Mouse (Mus musculus) liver, embryonic 15.5 days (tissue): ENCODE measurements around the gene Rgl2. TPM values are rescaled to one million over a fixed set of nuclear protein-coding genes. Genes with fewer than 3 reads are reported as not detected.
A peak's percentile ranks its signal among the peaks of the same experiment; 100 is the strongest.
"Not testable (repeated sequence)": the region's sequence is repeated elsewhere in the genome, so short reads cannot be mapped to it uniquely, and the experiment has no call there.

Source experiments
- ATAC-seq: fragments of 200-750 bp; cut with Nextera tagmentation; 2 replicates; pipeline ENCODE4 v1.8.0; 2017; ENCODE audit warnings: moderate number of reproducible peaks, mild to moderate bottlenecking, moderate library complexity; ENCODE audit not compliant: insufficient read depth
- H3K27ac ChIP-seq: fragments of 300-500 bp; sonication (generic); replicated peaks from 2 replicates; pipeline ENCODE4 v1.5.1; 2015; ENCODE audit warnings: mild to moderate bottlenecking, inconsistent platforms
- H3K27me3 ChIP-seq: fragments of 300-500 bp; sonication (generic); 2 replicates; pipeline ENCODE4 v1.6.1; 2015; ENCODE audit warnings: mild to moderate bottlenecking, inconsistent platforms
- H3K36me3 ChIP-seq: fragments of 300-500 bp; sonication (generic); replicated peaks from 2 replicates; pipeline ENCODE4 v1.6.1; 2015; ENCODE audit warnings: moderate library complexity, mild to moderate bottlenecking, inconsistent platforms
- H3K4me1 ChIP-seq: fragments of 300-500 bp; sonication (generic); replicated peaks from 2 replicates; pipeline ENCODE4 v1.6.1; 2015; ENCODE audit warnings: inconsistent platforms
- H3K4me2 ChIP-seq: fragments of 300-500 bp; sonication (generic); 2 replicates; pipeline ENCODE4 v1.6.1; 2015; ENCODE audit warnings: moderate library complexity, mild to moderate bottlenecking, inconsistent platforms
- H3K4me3 ChIP-seq: fragments of 300-500 bp; sonication (generic); replicated peaks from 2 replicates; pipeline ENCODE4 v1.5.1; 2015; ENCODE audit warnings: mild to moderate bottlenecking, inconsistent platforms
- H3K9ac ChIP-seq: fragments of 300-500 bp; sonication (generic); 2 replicates; pipeline ENCODE4 v1.6.1; 2015; ENCODE audit warnings: moderate library complexity, mild to moderate bottlenecking, inconsistent platforms
- H3K9me3 ChIP-seq: fragments of 300-500 bp; sonication (generic); replicated peaks from 2 replicates; pipeline ENCODE4 v1.6.1; 2016; ENCODE audit warnings: inconsistent platforms
- whole genome bisulfite sequencing: fragments of 180-500 bp; shearing (Covaris S2); methylation state at CpG from one replicate; pipeline ENCODE4 v1.1.7; 2015; ENCODE audit warnings: mixed read lengths; ENCODE audit not compliant: insufficient replicate concordance; 5-methylcytosine and 5-hydroxymethylcytosine counted together
- polyA plus RNA-seq: library from polyadenylated mRNA; unstranded; fragments of >200 nt; fragmentation: Nextera tagmentation; extraction: Ambion mirVana; gene quantifications from 2 replicates; pipeline ENCODE4 v1.2.1, GENCODE M21; 2015

The Rgl2 gene
- polyA plus RNA-seq, 1 experiment from 2014 or later: 8.2 TPM

DNA sequence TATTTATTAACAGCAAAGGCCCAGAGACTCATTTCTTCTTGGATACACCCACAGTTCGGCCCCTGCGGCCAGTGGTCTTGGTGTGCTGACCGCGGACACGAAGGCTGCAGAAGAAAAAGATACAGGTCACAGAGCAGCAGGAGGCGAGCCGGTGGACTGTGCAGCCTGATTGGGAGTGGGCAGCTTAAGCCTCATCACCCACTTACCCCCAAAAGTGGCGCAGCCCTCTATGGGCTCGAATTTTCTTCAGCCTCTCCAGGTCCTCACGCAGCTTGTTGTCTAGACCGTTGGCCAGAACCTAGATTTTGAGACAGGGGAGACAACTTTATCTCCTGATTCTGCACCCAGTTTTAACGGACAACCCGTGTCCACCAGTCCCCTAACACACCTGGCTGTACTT lies 22.7 kb downstream of the Rgl2 start:
- H3K9ac ChIP-seq: peak overlapping the region; percentile 53; the same call in 1 of the 2 replicates
- peaks cover 71% of the 10 kb centered on the region for H3K4me1 ChIP-seq
- not testable (repeated sequence) for H3K27me3 ChIP-seq, ATAC-seq, H3K9me3 ChIP-seq
- peak overlapping the region; percentile 90 for H3K27ac ChIP-seq
- H3K4me2 ChIP-seq: peak overlapping the region; percentile 96
- H3K36me3 ChIP-seq: peaks cover 53% of the 10 kb centered on the region
- 64% methylated on average over 13 of the region's 13 CpGs for WGBS
- H3K4me3 ChIP-seq: peak overlapping the region; percentile 81

GRCm38 (mm10) chr17:33952879-33953278 lies 23.5 kb downstream of the Rgl2 start:
- peak overlapping the region; percentile 87 for H3K27ac ChIP-seq
- 66% methylated on average over 4 of the region's 4 CpGs for WGBS
- H3K9ac ChIP-seq: peak overlapping the region; percentile 89
- peak overlapping the region; percentile 96 for H3K4me2 ChIP-seq
- no peak for ATAC-seq
- H3K4me1 ChIP-seq: peaks cover 79% of the 10 kb centered on the region
- H3K36me3 ChIP-seq: peaks cover 55% of the 10 kb centered on the region
- peak overlapping the region; percentile 81 for H3K4me3 ChIP-seq
- no peaks in the 10 kb centered on the region for H3K27me3 ChIP-seq
- no peaks in the 10 kb centered on the region for H3K9me3 ChIP-seq

DNA sequence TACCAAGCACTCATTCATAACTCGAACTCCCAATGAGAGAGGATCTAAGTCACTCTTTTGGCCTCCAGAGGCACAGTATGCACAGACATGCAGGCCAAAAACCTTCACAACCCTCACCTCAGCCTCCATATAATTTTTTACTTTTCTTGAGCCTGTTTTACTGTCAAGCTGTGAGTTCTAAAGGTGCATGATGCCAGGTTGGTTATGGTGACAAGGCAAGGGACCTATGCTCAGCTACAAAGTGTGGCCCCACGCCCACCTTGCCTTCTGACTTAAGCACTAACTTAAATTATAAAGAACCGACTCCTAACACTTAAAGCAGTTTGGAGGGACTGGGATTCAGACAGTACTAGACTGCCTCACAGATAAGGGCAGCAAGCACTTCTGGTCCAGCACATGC lies 24.0 kb downstream of the Rgl2 start:
- Histone ChIP-seq H3K4me1 (peaks cover 75% of the 10 kb centered on the region), H3K9ac (peak overlapping the region; percentile 89), H3K4me3 (peak overlapping the region; percentile 81), H3K27me3 (no peaks in the 10 kb centered on the region), H3K9me3 (no peaks in the 10 kb centered on the region), H3K4me2 (peak overlapping the region; percentile 96), H3K27ac (peak overlapping the region; percentile 87), H3K36me3 (peaks cover 57% of the 10 kb centered on the region)
- no peak for ATAC-seq
- 44% methylated on average over 3 of the region's 3 CpGs for WGBS

DNA sequence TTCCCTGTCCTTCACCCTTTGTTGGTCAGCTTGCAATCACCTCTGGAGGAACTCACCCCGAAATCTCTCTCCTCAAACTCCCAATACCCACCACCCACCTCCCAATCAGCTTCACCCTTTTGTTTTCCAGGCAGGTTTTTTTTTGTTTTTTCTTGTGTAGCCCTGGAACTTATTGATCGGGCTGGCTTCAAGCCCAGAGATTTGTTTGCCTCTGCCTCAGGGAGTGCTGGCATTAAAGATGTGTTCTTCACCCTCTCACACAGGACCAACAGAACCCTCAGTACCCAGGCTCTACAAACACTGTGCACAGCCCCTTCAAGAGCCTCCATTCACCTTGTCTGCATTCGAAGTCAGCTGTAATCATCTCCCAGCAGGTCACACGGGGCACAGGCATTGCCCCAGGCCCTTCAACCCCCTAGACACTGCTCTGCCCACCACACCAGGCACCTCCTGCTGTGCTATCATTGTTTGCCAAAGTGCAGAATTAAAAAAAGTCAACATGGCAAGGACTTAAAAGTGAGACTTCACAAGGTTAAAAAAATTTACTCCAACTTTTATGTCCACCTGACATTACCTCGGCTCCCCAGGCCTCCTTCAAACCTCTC lies 24.7 kb downstream of the Rgl2 start:
- Histone ChIP-seq H3K36me3 (peaks cover 57% of the 10 kb centered on the region), H3K9ac (peak overlapping the region; percentile 89), H3K4me2 (peak overlapping the region; percentile 96), H3K4me3 (peak overlapping the region; percentile 81), H3K27ac (peak overlapping the region; percentile 87), H3K9me3 (no peaks in the 10 kb centered on the region), H3K27me3 (no peaks in the 10 kb centered on the region), H3K4me1 (peaks cover 68% of the 10 kb centered on the region)
- WGBS: 18% methylated on average over 5 of the region's 5 CpGs
- no peak for ATAC-seq

DNA sequence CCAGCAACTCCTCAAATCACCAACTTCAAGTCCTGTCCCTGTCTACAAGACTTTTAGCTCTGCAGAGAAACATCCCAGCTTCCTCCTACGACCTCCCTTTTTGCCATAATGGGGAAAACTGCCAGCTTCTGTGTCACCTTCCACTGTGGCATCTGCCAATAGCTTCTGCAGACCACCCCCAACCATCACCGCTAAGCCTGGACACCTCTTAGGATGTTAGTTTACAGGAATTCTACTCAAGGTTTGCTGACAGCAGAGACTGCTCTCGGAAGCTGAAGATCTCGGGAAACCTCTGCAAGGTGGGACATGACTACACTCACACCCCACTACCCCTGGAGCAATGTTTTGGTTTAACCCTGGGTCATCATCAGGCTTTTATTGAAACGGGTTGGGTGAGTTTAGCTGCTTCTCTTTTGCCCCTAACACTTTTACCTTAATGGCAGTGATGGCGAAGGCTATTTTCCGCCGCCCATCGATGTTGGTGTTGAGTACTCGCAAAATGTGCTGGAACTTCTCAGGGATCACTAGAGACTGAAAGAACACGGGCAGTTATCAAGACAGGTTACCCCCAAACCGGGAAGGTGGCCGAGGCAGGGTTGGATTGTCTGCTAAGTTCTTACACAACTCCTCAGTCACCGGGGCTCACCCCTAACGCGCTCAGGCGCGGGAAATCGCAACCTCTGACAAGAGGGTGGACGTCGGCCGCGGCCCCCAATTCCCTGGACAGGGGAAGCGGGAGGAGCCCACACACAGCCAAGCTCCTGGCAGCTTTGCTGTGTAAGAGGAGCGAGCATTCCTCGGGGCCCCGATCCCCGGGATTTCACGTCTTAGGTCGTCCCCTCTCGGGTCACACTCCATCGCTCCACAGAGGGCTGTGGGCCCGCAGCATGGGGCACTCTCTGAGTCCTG lies 25.6 kb downstream of the Rgl2 start:
- Histone ChIP-seq H3K4me3 (peak overlapping the region; percentile 81), H3K4me1 (peaks cover 65% of the 10 kb centered on the region), H3K4me2 (peak overlapping the region; percentile 96), H3K27ac (peak overlapping the region; percentile 87), H3K9me3 (no peaks in the 10 kb centered on the region), H3K36me3 (peaks cover 59% of the 10 kb centered on the region), H3K27me3 (no peaks in the 10 kb centered on the region), H3K9ac (peak overlapping the region; percentile 89)
- WGBS: under 1% methylated on average over 33 of the region's 33 CpGs
- peak; percentile 3; the same call in 1 of the 2 replicates for ATAC-seq

GRCm38 (mm10) chr17:33955555-33956214 lies 26.3 kb downstream of the Rgl2 start, which contains the start of the genes Vps52 and Rps18:
TSS of gene Vps52 (plus strand) at chr17:33955812.
TSS of gene Rps18 (minus strand) at chr17:33956001.
- Histone ChIP-seq H3K4me2 (peak within 1 kb of the TSS; percentile 96), H3K9ac (peak within 1 kb of the TSS; percentile 89), H3K27ac (peak within 1 kb of the TSS; percentile 93), H3K9me3 (no peaks in the 10 kb centered on the region), H3K36me3 (peaks cover 60% of the 10 kb centered on the region), H3K4me3 (peak within 1 kb of the TSS; percentile 81), H3K27me3 (no peaks in the 10 kb centered on the region), H3K4me1 (peaks cover 57% of the 10 kb centered on the region)
- peak; percentile 84 for ATAC-seq
- WGBS: under 1% methylated on average over 50 of the region's 50 CpGs

DNA sequence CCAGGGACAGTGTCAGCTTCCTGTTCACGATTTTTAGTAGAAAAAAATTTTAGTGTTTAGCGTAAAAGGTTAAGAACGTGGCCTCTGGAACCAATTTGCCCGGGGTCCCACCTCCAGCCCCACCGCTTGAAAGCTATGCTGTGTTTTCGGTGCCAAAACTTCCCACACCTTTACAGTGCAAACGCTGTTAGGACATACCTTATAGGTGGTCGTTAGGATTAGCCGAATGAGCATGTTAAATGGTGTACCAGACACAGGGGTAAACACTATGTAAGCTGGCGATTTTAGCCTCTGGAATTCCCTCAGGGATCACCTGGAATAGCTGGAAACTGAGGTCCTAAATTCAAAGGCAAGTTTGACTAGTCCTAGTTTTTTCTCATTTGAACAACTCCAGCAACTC lies 27.0 kb downstream of the Rgl2 start:
- H3K4me1 ChIP-seq: peaks cover 51% of the 10 kb centered on the region
- H3K9ac ChIP-seq: peak overlapping the region; percentile 81
- peak overlapping the region; percentile 81 for H3K4me3 ChIP-seq
- H3K9me3 ChIP-seq: no peaks in the 10 kb centered on the region
- WGBS: 4% methylated on average over 10 of the region's 10 CpGs
- H3K27me3 ChIP-seq: no peaks in the 10 kb centered on the region
- H3K4me2 ChIP-seq: peak overlapping the region; percentile 84
- no peak for ATAC-seq
- H3K36me3 ChIP-seq: peaks cover 65% of the 10 kb centered on the region
- peak overlapping the region; percentile 93 for H3K27ac ChIP-seq

- no peak overlapping the region for H3K9ac ChIP-seq
- H3K27me3 ChIP-seq: no peaks in the 10 kb centered on the region
- H3K27ac ChIP-seq: no peak overlapping the region
- H3K4me1 ChIP-seq: peaks cover 39% of the 10 kb centered on the region
- no peaks in the 10 kb centered on the region for H3K9me3 ChIP-seq
- no peak for ATAC-seq
- no peak overlapping the region for H3K4me2 ChIP-seq
- 69% methylated on average over 6 of the region's 6 CpGs for WGBS
- H3K36me3 ChIP-seq: peaks cover 67% of the 10 kb centered on the region
- H3K4me3 ChIP-seq: no peak overlapping the region
These were observed 28.1 kb downstream of the Rgl2 start for GRCm38 (mm10) chr17:33957493-33957892.

DNA sequence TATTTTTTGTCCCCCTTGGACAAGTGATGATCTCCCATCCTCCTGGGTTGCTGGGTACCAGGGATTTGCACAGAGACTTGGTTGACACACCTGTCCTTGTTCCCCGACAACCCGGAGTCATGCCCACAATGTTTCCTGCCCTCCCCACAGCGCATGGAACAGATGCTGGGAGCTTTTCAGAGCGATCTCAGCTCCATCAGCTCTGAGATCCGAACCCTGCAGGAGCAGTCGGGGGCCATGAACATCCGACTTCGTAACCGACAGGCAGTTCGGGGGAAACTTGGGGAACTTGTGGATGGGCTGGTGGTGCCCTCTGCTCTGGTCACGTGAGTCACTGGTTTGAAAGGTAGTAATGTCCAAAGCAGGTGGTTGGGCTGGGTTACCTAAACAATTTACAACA lies 29.1 kb downstream of the Rgl2 start:
- ATAC-seq: no peak
- WGBS: 88% methylated on average over 11 of the region's 11 CpGs
- Histone ChIP-seq H3K4me3 (no peak overlapping the region), H3K36me3 (peaks cover 67% of the 10 kb centered on the region), H3K9ac (no peak overlapping the region), H3K4me1 (peaks cover 29% of the 10 kb centered on the region), H3K9me3 (no peaks in the 10 kb centered on the region), H3K27me3 (no peaks in the 10 kb centered on the region), H3K27ac (no peak overlapping the region), H3K4me2 (no peak overlapping the region)

GRCm38 (mm10) chr17:33959135-33959534 lies 29.8 kb downstream of the Rgl2 start:
- Histone ChIP-seq H3K36me3 (peaks cover 67% of the 10 kb centered on the region), H3K4me2 (no peak overlapping the region), H3K4me1 (peaks cover 23% of the 10 kb centered on the region), H3K27me3 (no peaks in the 10 kb centered on the region), H3K4me3 (no peak overlapping the region), H3K27ac (no peak overlapping the region), H3K9ac (no peak overlapping the region), H3K9me3 (no peaks in the 10 kb centered on the region)
- no peak for ATAC-seq
- 85% methylated on average over 13 of the region's 13 CpGs for WGBS

DNA sequence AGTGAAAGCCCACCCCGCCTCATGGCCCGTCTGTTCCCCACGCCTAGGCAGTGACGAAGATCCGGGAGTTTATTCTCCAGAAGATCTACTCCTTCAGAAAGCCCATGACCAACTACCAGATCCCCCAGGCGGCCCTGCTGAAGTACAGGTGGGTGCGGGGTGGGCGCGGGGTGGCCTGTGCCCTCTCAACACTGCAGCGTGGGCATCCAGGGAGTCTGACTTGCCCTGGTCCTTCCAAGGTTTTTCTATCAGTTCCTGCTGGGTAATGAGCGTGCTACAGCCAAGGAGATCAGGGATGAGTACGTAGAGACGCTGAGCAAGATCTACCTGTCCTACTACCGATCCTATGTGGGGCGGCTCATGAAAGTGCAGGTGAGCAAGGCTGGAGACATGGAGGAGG lies 30.6 kb downstream of the Rgl2 start:
- H3K27ac ChIP-seq: no peak overlapping the region
- peaks cover 16% of the 10 kb centered on the region for H3K4me1 ChIP-seq
- no peak overlapping the region for H3K4me3 ChIP-seq
- peaks cover 66% of the 10 kb centered on the region for H3K36me3 ChIP-seq
- WGBS: 81% methylated on average over 15 of the region's 15 CpGs
- no peaks in the 10 kb centered on the region for H3K27me3 ChIP-seq
- ATAC-seq: no peak
- H3K9ac ChIP-seq: no peak overlapping the region
- H3K4me2 ChIP-seq: no peak overlapping the region
- H3K9me3 ChIP-seq: no peaks in the 10 kb centered on the region
